In genomic region chr9:112370746-112371145, GRCm38 (mm10) we compare ENCODE assay signal across 28 mouse cellular contexts.
"Had no signal": no experiment of that assay in that cellular context is flagged by ENCODE, and none has a peak within 500 bp of the region (broad histone marks: within the 10 kb centered on the region; RNA-seq: fewer than 3 reads in every experiment).

No protein-coding gene starts in this region.

- H3K4me1 ChIP-seq: limb, embryonic 10.5 days; limb, embryonic 12.5 days; limb, embryonic 13.5 days; limb, embryonic 15.5 days; liver, embryonic 12.5 days; liver, embryonic 13.5 days; liver, embryonic 15.5 days; lung, embryonic 15.5 days; megakaryocyte, embryonic 14.5 days; midbrain, embryonic 10.5 days; midbrain, embryonic 12.5 days; midbrain, embryonic 13.5 days; midbrain, embryonic 15.5 days had no signal

- H3K27ac ChIP-seq: left cerebral cortex, adult 2 months; limb, embryonic 10.5 days; limb, embryonic 12.5 days; limb, embryonic 13.5 days; limb, embryonic 15.5 days; liver, embryonic 12.5 days; liver, embryonic 13.5 days; liver, embryonic 14.5 days; liver, embryonic 15.5 days; lung, embryonic 15.5 days; macrophage; midbrain, embryonic 10.5 days; midbrain, embryonic 12.5 days; midbrain, embryonic 13.5 days; midbrain, embryonic 15.5 days had no signal

- H3K27me3 ChIP-seq: limb, embryonic 12.5 days; limb, embryonic 13.5 days; limb, embryonic 15.5 days; liver, embryonic 12.5 days; liver, embryonic 13.5 days; liver, embryonic 15.5 days; lung, embryonic 15.5 days; midbrain, embryonic 12.5 days; midbrain, embryonic 13.5 days; midbrain, embryonic 15.5 days had no signal

- H3K4me3 ChIP-seq: left cerebral cortex, adult 2 months; limb, embryonic 10.5 days; limb, embryonic 12.5 days; limb, embryonic 13.5 days; limb, embryonic 15.5 days; liver, embryonic 12.5 days; liver, embryonic 13.5 days; liver, embryonic 15.5 days; lung, embryonic 15.5 days; megakaryocyte, embryonic 14.5 days; midbrain, embryonic 10.5 days; midbrain, embryonic 12.5 days; midbrain, embryonic 13.5 days; midbrain, embryonic 15.5 days; myocyte had no signal

- H3K9me3 ChIP-seq: limb, embryonic 10.5 days; limb, embryonic 12.5 days; limb, embryonic 13.5 days; limb, embryonic 15.5 days; liver, embryonic 12.5 days; liver, embryonic 13.5 days; liver, embryonic 15.5 days; lung, embryonic 15.5 days; megakaryocyte, embryonic 14.5 days; midbrain, embryonic 10.5 days; midbrain, embryonic 12.5 days; midbrain, embryonic 13.5 days; midbrain, embryonic 15.5 days had no signal

- DNase-seq: left cerebral cortex, postnatal 4 days; liver; liver, embryonic 13.5 days; liver, postnatal 0 days; lung, adult 18-20 months; lung, adult 2 months; lung, embryonic 14.5 days; lung, postnatal 10 days; lung, postnatal 14 days; lung, postnatal 36 days; lung, postnatal 4 days; midbrain, embryonic 14.5 days had no signal

- H3K36me3 ChIP-seq: limb, embryonic 10.5 days; limb, embryonic 12.5 days; limb, embryonic 13.5 days; limb, embryonic 15.5 days; liver, embryonic 12.5 days; liver, embryonic 13.5 days; liver, embryonic 15.5 days; lung, embryonic 15.5 days; midbrain, embryonic 10.5 days; midbrain, embryonic 12.5 days; midbrain, embryonic 13.5 days; midbrain, embryonic 15.5 days had no signal
